In the genomic region with DNA sequence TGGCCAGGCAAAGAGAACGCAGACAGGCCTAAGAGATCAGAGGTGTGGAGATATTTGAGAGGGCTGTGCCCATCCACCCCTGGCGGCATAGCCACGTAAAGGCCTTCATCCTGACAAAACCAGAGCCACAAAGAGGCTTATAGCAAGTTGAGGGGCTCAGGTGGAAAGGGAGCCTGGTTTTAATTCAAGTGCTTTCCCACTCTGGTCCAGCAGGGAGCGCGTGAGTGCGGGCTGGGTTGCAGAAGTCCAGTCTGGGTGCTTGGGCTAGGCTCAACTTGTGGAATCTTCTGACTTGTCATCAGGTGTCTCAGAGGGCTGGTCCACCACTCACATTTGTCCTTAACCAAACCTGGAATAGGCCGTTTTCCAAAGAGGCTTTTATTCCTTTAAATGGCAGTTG, we compare ENCODE assay signal across 8 mouse cellular contexts. TPM values are rescaled to one million over a fixed set of nuclear protein-coding genes. Genes with fewer than 3 reads are reported as not detected.
DNase-seq lines count a peak whose midpoint lies in the region; ATAC-seq and TF ChIP-seq lines count a peak whose summit lies in the region.

No protein-coding gene starts in this region.

- H3K9me3 ChIP-seq in liver, embryonic 12.5 days (replicated peaks): no peaks in the 10 kb centered on the region
- H3K9me3 ChIP-seq in embryonic facial prominence, embryonic 14.5 days (ENCODE audit: control insufficient read depth, low read length): no peaks in the 10 kb centered on the region
- no peaks in the 10 kb centered on the region for H3K9me3 ChIP-seq in hindbrain, embryonic 15.5 days
- no peaks in the 10 kb centered on the region for H3K9me3 ChIP-seq in limb, embryonic 11.5 days (ENCODE audit: control insufficient read depth, low read length)

- peak; percentile 44 for DNase-seq in liver
- peak; percentile 42 to 43 for DNase-seq in adrenal gland, postnatal 4 days (ENCODE audit: low spot score in 2 of 2)
- peak; percentile 32 for DNase-seq in embryonic facial prominence, embryonic 14.5 days (ENCODE audit: low spot score)
- peak; percentile 79 for DNase-seq in limb, embryonic 11.5 days (ENCODE audit: low spot score)
- DNase-seq in thymus, postnatal 25 days: peak; percentile 63

- H3K4me1 ChIP-seq in liver, embryonic 12.5 days: peaks cover 10% of the 10 kb centered on the region
- no peaks in the 10 kb centered on the region for H3K4me1 ChIP-seq in embryonic facial prominence, embryonic 14.5 days (ENCODE audit: control insufficient read depth, insufficient read depth, low read length)
- H3K4me1 ChIP-seq in hindbrain, embryonic 15.5 days (replicated peaks): peaks cover 20% of the 10 kb centered on the region
- no peaks in the 10 kb centered on the region for H3K4me1 ChIP-seq in limb, embryonic 11.5 days (ENCODE audit: control insufficient read depth, insufficient read depth, low read length)
- H3K4me1 ChIP-seq in olfactory bulb, adult 2 months (ENCODE audit: control insufficient read depth, insufficient read depth, low read length): peaks cover 10% of the 10 kb centered on the region

- H3K27me3 ChIP-seq in liver, embryonic 12.5 days (replicated peaks): peaks cover 53% of the 10 kb centered on the region
- peaks cover 39% of the 10 kb centered on the region for H3K27me3 ChIP-seq in embryonic facial prominence, embryonic 14.5 days (replicated peaks; ENCODE audit: control insufficient read depth, insufficient read depth, low read length)
- H3K27me3 ChIP-seq in hindbrain, embryonic 15.5 days: peaks cover 18% of the 10 kb centered on the region; the same call in 1 of the 2 replicates
- peaks cover 16% of the 10 kb centered on the region for H3K27me3 ChIP-seq in limb, embryonic 11.5 days (ENCODE audit: control insufficient read depth, insufficient read depth, low read length)

- no peak overlapping the region for H3K4me3 ChIP-seq in liver, embryonic 12.5 days
- H3K4me3 ChIP-seq in embryonic facial prominence, embryonic 14.5 days (ENCODE audit: low read depth, low read length): no peak overlapping the region
- no peak overlapping the region for H3K4me3 ChIP-seq in hindbrain, embryonic 15.5 days
- H3K4me3 ChIP-seq in limb, embryonic 11.5 days (ENCODE audit: low read depth, low read length): no peak overlapping the region
- peak overlapping the region; percentile 66; the same call in 1 of the 2 replicates for H3K4me3 ChIP-seq in olfactory bulb, adult 2 months (ENCODE audit: insufficient read depth, low read depth, low read length)

- ATAC-seq in liver, embryonic 12.5 days: no peak
- no peak for ATAC-seq in embryonic facial prominence, embryonic 14.5 days (ENCODE audit: low read depth)
- no peak for ATAC-seq in hindbrain, embryonic 15.5 days (ENCODE audit: low FRiP score, low read depth)
- 0 out of 2 replicates have a peak, but pooled peaks have one; percentile 29 for ATAC-seq in limb, embryonic 11.5 days (ENCODE audit: insufficient number of reproducible peaks, low FRiP score, low TSS enrichment, low read depth)

- no peaks in the 10 kb centered on the region for H3K36me3 ChIP-seq in liver, embryonic 12.5 days
- H3K36me3 ChIP-seq in embryonic facial prominence, embryonic 14.5 days (ENCODE audit: control insufficient read depth, insufficient read depth, low read length): no peaks in the 10 kb centered on the region
- no peaks in the 10 kb centered on the region for H3K36me3 ChIP-seq in hindbrain, embryonic 15.5 days
- no peaks in the 10 kb centered on the region for H3K36me3 ChIP-seq in limb, embryonic 11.5 days (ENCODE audit: control insufficient read depth, insufficient read depth, low read length)

- peak; percentile 68 for TF ChIP-seq CTCF in olfactory bulb, adult 2 months (IDR thresholded peaks at IDR 0.05; ENCODE audit: insufficient read depth, low read depth, low read length)

- H3K27ac ChIP-seq in liver, embryonic 12.5 days: no peak overlapping the region
- no peak overlapping the region for H3K27ac ChIP-seq in embryonic facial prominence, embryonic 14.5 days (replicated peaks; ENCODE audit: low read depth, low read length)
- no peak overlapping the region for H3K27ac ChIP-seq in hindbrain, embryonic 15.5 days (replicated peaks)
- H3K27ac ChIP-seq in limb, embryonic 11.5 days (replicated peaks; ENCODE audit: low read depth, low read length): no peak overlapping the region
- H3K27ac ChIP-seq in olfactory bulb, adult 2 months (ENCODE audit: insufficient read depth, low read depth, low read length): no peak overlapping the region

- WGBS in liver, embryonic 12.5 days (ENCODE audit: insufficient replicate concordance): 7% methylated on average over 7 of the region's 7 CpGs
- WGBS in embryonic facial prominence, embryonic 14.5 days: 9% methylated on average over 7 of the region's 7 CpGs
- WGBS in hindbrain, embryonic 15.5 days: 18% methylated on average over 7 of the region's 7 CpGs
- 9% methylated on average over 7 of the region's 7 CpGs for WGBS in limb, embryonic 11.5 days
- 18% methylated on average over 7 of the region's 7 CpGs for WGBS in olfactory bulb, adult 2 months

- no peak for TF ChIP-seq POLR2A in olfactory bulb, adult 2 months (IDR thresholded peaks at IDR 0.05; ENCODE audit: insufficient read depth, low read depth, low read length)

- no peak overlapping the region for H3K4me2 ChIP-seq in liver, embryonic 12.5 days
- H3K4me2 ChIP-seq in embryonic facial prominence, embryonic 14.5 days (ENCODE audit: low read depth, low read length): no peak overlapping the region
- peak overlapping the region; percentile 97 for H3K4me2 ChIP-seq in hindbrain, embryonic 15.5 days
- no peak overlapping the region for H3K4me2 ChIP-seq in limb, embryonic 11.5 days (ENCODE audit: low read depth, severe bottlenecking)

- no peak overlapping the region for H3K9ac ChIP-seq in liver, embryonic 12.5 days
- H3K9ac ChIP-seq in embryonic facial prominence, embryonic 14.5 days (ENCODE audit: low read depth, low read length): no peak overlapping the region
- H3K9ac ChIP-seq in hindbrain, embryonic 15.5 days: no peak overlapping the region
- no peak overlapping the region for H3K9ac ChIP-seq in limb, embryonic 11.5 days (ENCODE audit: low read length)

RNA-seq across cellular contexts. Expression of a gene that starts 1.7 kb away (rescaled TPM):
- not detected in 2 replicates for polyA plus RNA-seq in liver, embryonic 12.5 days (2016; fragmentation: Nextera tagmentation; extraction: Ambion mirVana)
- total RNA-seq in adrenal gland, postnatal 4 days (2021): 1 to 10 TPM; 1.4 to 1.7 TPM
- 1.1 and 1.4 TPM in 2 replicates for polyA plus RNA-seq in embryonic facial prominence, embryonic 14.5 days (2014; fragmentation: Nextera tagmentation; extraction: Ambion mirVana)
- polyA plus RNA-seq in hindbrain, embryonic 15.5 days (2015; fragmentation: Nextera tagmentation; extraction: Ambion mirVana): 31.8 and 36.6 TPM in 2 replicates
- 0.32 TPM in 1 of 2 replicates, not detected in the other for polyA plus RNA-seq in limb, embryonic 11.5 days (2014; fragmentation: Nextera tagmentation; extraction: Ambion mirVana)
- polyA plus RNA-seq in olfactory bulb, adult 2 months (2012; ENCODE audit: insufficient read depth, insufficient read length, low replicate concordance, missing spikeins): not detected in 2 replicates

RNA-seq across cellular contexts. Expression of a gene that starts 56.8 kb away (rescaled TPM):
- polyA plus RNA-seq in liver, embryonic 12.5 days (2016; fragmentation: Nextera tagmentation; extraction: Ambion mirVana): 34.6 and 38.2 TPM in 2 replicates
- 10 to 100 TPM; 83.2 to 86.1 TPM for total RNA-seq in adrenal gland, postnatal 4 days (2021)
- polyA plus RNA-seq in embryonic facial prominence, embryonic 14.5 days (2014; fragmentation: Nextera tagmentation; extraction: Ambion mirVana): 41.7 and 43.0 TPM in 2 replicates
- polyA plus RNA-seq in hindbrain, embryonic 15.5 days (2015; fragmentation: Nextera tagmentation; extraction: Ambion mirVana): 69.5 and 69.6 TPM in 2 replicates
- 34.2 and 42.5 TPM in 2 replicates for polyA plus RNA-seq in limb, embryonic 11.5 days (2014; fragmentation: Nextera tagmentation; extraction: Ambion mirVana)
- polyA plus RNA-seq in olfactory bulb, adult 2 months (2012; ENCODE audit: insufficient read depth, insufficient read length, low replicate concordance, missing spikeins): not detected in 2 replicates

Comparison
In these comparisons a context has a peak if more than half of its experiments do, and no peak if none do; other contexts are left out.
1. RNA of a gene that starts 1.7 kb away (polyA plus RNA-seq): 31.8 to 36.6 TPM in hindbrain, embryonic 15.5 days; 1.1 to 1.4 TPM in embryonic facial prominence, embryonic 14.5 days, 0.32 TPM in limb, embryonic 11.5 days, not detected in liver, embryonic 12.5 days and not detected in olfactory bulb, adult 2 months; every median in the first group is over 10 times any median in the second.
2. RNA of a gene that starts 56.8 kb away (polyA plus RNA-seq): 69.5 to 69.6 TPM in hindbrain, embryonic 15.5 days, 41.7 to 43.0 TPM in embryonic facial prominence, embryonic 14.5 days, 34.6 to 38.2 TPM in liver, embryonic 12.5 days and 34.2 to 42.5 TPM in limb, embryonic 11.5 days; not detected in olfactory bulb, adult 2 months; every median in the first group is over 10 times any median in the second.
3. Peak in every context shown above with its lines, with median percentiles within 50 percentile points of each other: DNase-seq.